Mouse (Mus musculus): ENCODE results near the gene Dop1b. TPM values are rescaled to one million over a fixed set of nuclear protein-coding genes. Genes with fewer than 3 reads are reported as not detected.

The Dop1b gene
- total and polyA plus RNA-seq, 3 experiments, result 0.90 to 4.5 (median 3.1) TPM

GRCm38 (mm10) chr16:93833551-93833950 lies 121.8 kb downstream of the Dop1b start:
- Histone ChIP-seq H3K4me1 (ENCODE audit: control insufficient read depth in 1 of 2, insufficient read depth in 2 of 2) (peaks cover 0 to 49% of the 10 kb centered on the region in 2 experiments; a peak in 2 of 4 replicates), H3K4me3 (replicated peaks in 1 of 3; ENCODE audit: low read depth in 2 of 3, low read length in 2 of 3, poor library complexity in 1 of 3) (no peak overlapping the region), H3K79me2 (replicated peaks; ENCODE audit: control insufficient read depth, extremely low read depth, insufficient read depth, poor library complexity, severe bottlenecking) (peaks cover 60% of the 10 kb centered on the region), H3K27me3 (replicated peaks) (no peaks in the 10 kb centered on the region), H3K4me2 (ENCODE audit: insufficient read depth, low read depth, poor library complexity, severe bottlenecking) (peak overlapping the region; percentile 44), H3K27ac (ENCODE audit: insufficient read depth, low read depth) (no peak overlapping the region), H3K36me3 (replicated peaks in 1 of 2; ENCODE audit: control insufficient read depth in 1 of 2, insufficient read depth in 1 of 2, low read length in 1 of 2) (peaks cover 0 to 40% of the 10 kb centered on the region in 2 experiments), H3K9ac (ENCODE audit: insufficient read depth, low read depth) (no peak overlapping the region), H3K9me3 (replicated peaks; ENCODE audit: low read length) (peaks cover 1% of the 10 kb centered on the region)
- dilution Hi-C loops (cut with MboI; ENCODE audit: extremely low pct_ligation_motif_present, extremely low pct_unique_long_range_greater_than_20kb, low sequenced_read_pairs), result no loop called here
- TF ChIP-seq POLR2AphosphoS2 (IDR thresholded peaks at IDR 0.05; ENCODE audit: low read depth, low read length), result no peak
- no peak for TF ChIP-seq TBP (conservative IDR thresholded peaks at IDR 0.05; ENCODE audit: low read depth, low read length)
- TF ChIP-seq TCF12 (IDR thresholded peaks at IDR 0.05; ENCODE audit: low read depth, low read length), result no peak
- TF ChIP-seq MAZ (IDR thresholded peaks at IDR 0.05; ENCODE audit: low read depth, low read length), result no peak
- TF ChIP-seq SIN3A (IDR thresholded peaks at IDR 0.05; ENCODE audit: low read length), result no peak
- no peak for TF ChIP-seq UBTF (IDR thresholded peaks at IDR 0.05; ENCODE audit: low read depth, low read length)
- TF ChIP-seq NELFE (IDR thresholded peaks at IDR 0.05; ENCODE audit: low read depth, low read length), result no peak
- in situ Hi-C loops (cut with MboI; ENCODE audit: low pct_ligation_motif_present, low pct_unique_long_range_greater_than_20kb, low sequenced_read_pairs), result loop anchor here (10.0 kb wide), 1 partner anchor 49 kb away; no protein-coding TSS in a partner anchor
- no peak for DNase-seq (ENCODE audit: extremely low read depth)

- Histone ChIP-seq H3K9ac (ENCODE audit: insufficient read depth, low read depth) (no peak overlapping the region), H3K79me2 (replicated peaks; ENCODE audit: control insufficient read depth, extremely low read depth, insufficient read depth, poor library complexity, severe bottlenecking) (peaks cover 65% of the 10 kb centered on the region), H3K9me3 (replicated peaks; ENCODE audit: low read length) (no peaks in the 10 kb centered on the region), H3K4me1 (ENCODE audit: control insufficient read depth in 1 of 2, insufficient read depth in 2 of 2) (peaks cover 0 to 52% of the 10 kb centered on the region in 2 experiments; a peak in 2 of 4 replicates), H3K4me2 (ENCODE audit: insufficient read depth, low read depth, poor library complexity, severe bottlenecking) (no peak overlapping the region), H3K27ac (ENCODE audit: insufficient read depth, low read depth) (no peak overlapping the region), H3K27me3 (replicated peaks) (no peaks in the 10 kb centered on the region), H3K4me3 (replicated peaks in 1 of 3; ENCODE audit: low read depth in 2 of 3, low read length in 2 of 3, poor library complexity in 1 of 3) (no peak overlapping the region), H3K36me3 (replicated peaks in 1 of 2; ENCODE audit: control insufficient read depth in 1 of 2, insufficient read depth in 1 of 2, low read length in 1 of 2) (peaks cover 0 to 45% of the 10 kb centered on the region in 2 experiments)
- TF ChIP-seq ZKSCAN1 (IDR thresholded peaks at IDR 0.05; ENCODE audit: borderline replicate concordance, low read depth, low read length), result no peak
- no peak for TF ChIP-seq POLR2AphosphoS2 (IDR thresholded peaks at IDR 0.05; ENCODE audit: low read depth, low read length)
- no peak for TF ChIP-seq TCF12 (IDR thresholded peaks at IDR 0.05; ENCODE audit: low read depth, low read length)
- TF ChIP-seq IRF4 (IDR thresholded peaks at IDR 0.05; ENCODE audit: low read depth, low read length), result no peak
- TF ChIP-seq NRF1 (IDR thresholded peaks at IDR 0.05; ENCODE audit: low read depth, low read length), result no peak
- TF ChIP-seq GABPA (IDR thresholded peaks at IDR 0.05; ENCODE audit: insufficient replicate concordance, low read depth, low read length), result no peak
- no peak for TF ChIP-seq SIN3A (IDR thresholded peaks at IDR 0.05; ENCODE audit: low read length)
- TF ChIP-seq NELFE (IDR thresholded peaks at IDR 0.05; ENCODE audit: low read depth, low read length), result no peak
- TF ChIP-seq KAT2A (IDR thresholded peaks at IDR 0.05; ENCODE audit: insufficient replicate concordance, low read length), result no peak
- no peak for TF ChIP-seq SMC3 (IDR thresholded peaks at IDR 0.05; ENCODE audit: low read depth, low read length)
- no peak for TF ChIP-seq ZMIZ1 (IDR thresholded peaks at IDR 0.05; ENCODE audit: low read depth, low read length)
- no peak for TF ChIP-seq TBP (conservative IDR thresholded peaks at IDR 0.05; ENCODE audit: low read depth, low read length)
- TF ChIP-seq USF2 (conservative IDR thresholded peaks at IDR 0.05; ENCODE audit: low read depth, low read length), result no peak
- no peak for TF ChIP-seq HCFC1 (IDR thresholded peaks at IDR 0.05; ENCODE audit: low read depth, low read length)
- dilution Hi-C loops (cut with MboI; ENCODE audit: extremely low pct_ligation_motif_present, extremely low pct_unique_long_range_greater_than_20kb, low sequenced_read_pairs), result no loop called here
- no peak for DNase-seq (ENCODE audit: extremely low read depth)
- in situ Hi-C loops (cut with MboI; ENCODE audit: low pct_ligation_motif_present, low pct_unique_long_range_greater_than_20kb, low sequenced_read_pairs), result loop anchor here (10.0 kb wide), 1 partner anchor 49 kb away; no protein-coding TSS in a partner anchor
Measured at GRCm38 (mm10) chr16:93834076-93834475, 122.4 kb downstream of the Dop1b start.
